Mouse (Mus musculus): ENCODE measurements at regions not wholly inside any gene's neighbourhood (a gene's known extent, or its start where the extent isn't known, plus 50 kb on each side); places are given as distances from the start of the nearest gene placed in this dataset.

GRCm38 (mm10) chr14:55406146-55406545, 72.4 kb upstream of the Dhrs4 start:
- no peak for DNase-seq (ENCODE audit: low spot score in 2 of 2)
